Mouse (Mus musculus): ENCODE results near the gene Frmd5.
"Not testable (repeated sequence)": the region's sequence is repeated elsewhere in the genome, so short reads cannot be mapped to it uniquely, and the experiment has no call there.

The Frmd5 gene

DNA sequence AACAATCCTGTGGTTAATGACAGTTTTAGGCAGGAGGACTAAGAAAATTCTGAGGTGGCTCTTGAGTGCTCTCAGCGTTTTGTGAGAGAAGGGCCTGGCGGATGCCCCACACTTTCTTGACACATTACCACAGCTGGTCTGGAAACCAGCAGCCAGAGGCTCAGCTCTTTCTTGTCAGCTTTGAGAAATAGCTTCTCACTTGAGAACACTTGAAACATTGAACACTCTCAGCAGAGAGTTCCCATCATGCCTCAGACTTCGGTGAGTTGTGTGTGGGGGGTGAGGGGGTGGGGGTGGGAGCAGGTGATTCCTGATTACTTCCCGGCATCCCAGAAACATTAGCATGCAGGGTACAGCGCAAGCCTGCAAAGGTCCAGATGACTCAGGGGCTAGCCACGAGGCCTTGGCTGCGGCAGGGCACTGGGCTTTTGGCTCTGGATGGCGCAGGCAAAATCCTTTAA is 231.1 kb downstream of the Frmd5 start:
- no peak for DNase-seq (ENCODE audit: low spot score in 2 of 2)

GRCm38 (mm10) chr2:121574066-121574630 is 232.7 kb downstream of the Frmd5 start:
- no peak for DNase-seq (ENCODE audit: low spot score in 2 of 2)

GRCm38 (mm10) chr2:121571780-121572179 is 235.1 kb downstream of the Frmd5 start:
- peak; percentile 58 to 85 for DNase-seq (ENCODE audit: low spot score in 2 of 2)

- no peak for DNase-seq (ENCODE audit: low spot score in 2 of 2)
These were observed 235.8 kb downstream of the Frmd5 start for GRCm38 (mm10) chr2:121570999-121571655.

- DNase-seq (ENCODE audit: low spot score in 2 of 2), result no peak
These were observed 236.8 kb downstream of the Frmd5 start for GRCm38 (mm10) chr2:121570049-121570448.

- DNase-seq (ENCODE audit: low spot score in 2 of 2), result no peak
These were observed 241.0 kb downstream of the Frmd5 start for GRCm38 (mm10) chr2:121565911-121566310.

- no peak for DNase-seq (ENCODE audit: low spot score in 2 of 2)
These were observed 243.8 kb downstream of the Frmd5 start for GRCm38 (mm10) chr2:121563117-121563516.

DNA sequence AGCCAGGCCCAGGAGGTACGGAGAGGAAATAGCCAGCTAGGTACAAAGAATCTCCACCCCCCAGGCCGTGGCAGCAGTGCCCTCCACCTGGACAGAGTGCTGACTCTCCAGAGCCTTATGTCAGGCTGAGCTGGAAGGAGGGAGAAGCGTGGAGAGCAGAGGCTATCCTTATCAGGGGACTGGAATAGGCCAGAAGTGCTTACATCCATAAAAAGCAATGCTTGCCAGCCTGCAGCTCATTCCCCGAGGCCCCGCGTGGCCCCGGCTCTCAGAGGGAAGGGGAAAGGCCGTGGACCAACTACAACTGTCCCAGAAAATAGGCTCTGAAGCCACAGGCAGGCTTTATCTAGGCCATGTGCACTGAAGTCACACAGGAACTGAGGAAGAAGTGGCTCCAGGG is 255.6 kb downstream of the Frmd5 start:
- DNase-seq (ENCODE audit: low spot score in 2 of 2), result no peak

DNA sequence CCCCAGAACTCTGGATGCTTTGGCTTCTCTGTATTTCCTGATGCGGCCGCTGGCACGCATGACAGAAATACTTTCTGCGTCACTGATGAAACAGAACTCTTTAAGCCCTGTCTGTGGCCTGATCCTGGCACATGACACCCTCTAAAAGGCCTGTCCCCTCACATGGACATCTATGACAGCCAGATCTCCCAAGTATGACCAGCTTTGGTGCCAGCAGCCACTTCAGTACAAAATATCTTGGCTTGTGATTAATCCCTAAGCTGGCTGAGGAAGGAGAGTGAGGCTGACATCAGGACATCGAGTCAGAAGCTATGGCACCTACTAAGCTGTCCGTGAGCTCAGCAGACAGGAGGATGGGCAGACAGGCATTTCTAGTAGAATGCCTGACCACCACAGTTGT is 257.3 kb downstream of the Frmd5 start:
- DNase-seq (ENCODE audit: low spot score in 2 of 2), result no peak

GRCm38 (mm10) chr2:121544829-121545228 is 262.1 kb downstream of the Frmd5 start:
- no peak for DNase-seq (ENCODE audit: low spot score in 2 of 2)

DNA sequence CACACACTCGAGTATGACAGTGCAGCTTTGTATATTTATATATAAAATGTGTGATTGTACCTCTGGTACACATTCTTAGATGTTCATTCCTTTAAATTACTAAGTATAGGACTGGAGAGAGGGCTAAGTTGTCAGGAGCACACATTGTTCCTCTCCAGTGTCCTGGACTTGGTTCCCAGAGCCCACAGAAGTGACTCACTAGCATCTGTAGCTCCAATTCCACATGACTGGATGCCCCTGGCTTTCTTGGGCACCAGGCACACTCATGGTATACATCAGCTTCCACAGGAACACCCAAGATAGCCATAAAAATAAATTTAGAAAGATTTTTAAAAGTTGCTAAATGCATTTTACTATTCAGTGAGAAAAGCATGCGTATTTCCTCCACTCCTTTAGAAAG is 281.8 kb downstream of the Frmd5 start:
- DNase-seq (ENCODE audit: low spot score in 2 of 2), result no peak

DNA sequence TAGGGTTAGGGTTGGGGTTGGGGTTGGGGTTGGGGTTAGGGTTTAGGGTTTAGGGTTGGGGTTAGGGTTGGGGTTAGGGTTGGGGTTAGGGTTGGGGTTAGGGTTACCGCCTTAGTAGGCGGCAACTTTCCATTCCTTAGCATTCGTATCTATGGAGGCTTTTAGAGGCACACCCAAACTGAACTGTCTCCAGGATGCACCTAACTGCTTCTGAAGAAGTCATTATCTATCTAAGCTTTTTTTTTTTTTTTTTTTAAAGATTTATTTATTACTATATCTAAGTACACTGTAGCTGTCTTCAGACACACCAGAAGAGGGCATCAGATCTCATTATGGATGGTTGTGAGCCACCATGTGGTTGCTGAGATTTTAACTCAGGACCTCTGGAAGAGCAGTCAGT is 284.1 kb downstream of the Frmd5 start:
- DNase-seq (ENCODE audit: low spot score in 2 of 2), result not testable (repeated sequence)

DNA sequence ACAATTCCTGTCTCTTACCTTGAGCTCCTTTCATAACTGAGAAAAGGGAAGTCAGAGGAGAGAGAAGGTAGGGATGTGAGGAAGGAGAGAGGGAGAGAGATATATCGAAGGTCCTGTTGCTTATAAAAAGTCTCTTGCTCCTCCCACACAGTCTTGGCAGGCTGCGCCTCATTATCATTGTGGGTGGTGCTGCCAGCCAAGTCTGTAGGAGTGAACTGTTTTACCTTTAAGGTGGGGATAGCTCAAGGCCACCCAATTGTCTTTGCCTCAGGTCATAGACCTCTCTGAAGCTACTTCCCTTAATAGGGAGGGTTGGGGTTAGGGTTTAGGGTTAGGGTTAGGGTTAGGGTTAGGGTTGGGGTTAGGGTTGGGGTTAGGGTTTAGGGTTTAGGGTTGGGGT is 284.9 kb downstream of the Frmd5 start:
- DNase-seq (ENCODE audit: low spot score in 2 of 2), result no peak

GRCm38 (mm10) chr2:121518711-121519110 is 288.2 kb downstream of the Frmd5 start:
- DNase-seq (ENCODE audit: low spot score in 2 of 2), result not testable (repeated sequence)

DNA sequence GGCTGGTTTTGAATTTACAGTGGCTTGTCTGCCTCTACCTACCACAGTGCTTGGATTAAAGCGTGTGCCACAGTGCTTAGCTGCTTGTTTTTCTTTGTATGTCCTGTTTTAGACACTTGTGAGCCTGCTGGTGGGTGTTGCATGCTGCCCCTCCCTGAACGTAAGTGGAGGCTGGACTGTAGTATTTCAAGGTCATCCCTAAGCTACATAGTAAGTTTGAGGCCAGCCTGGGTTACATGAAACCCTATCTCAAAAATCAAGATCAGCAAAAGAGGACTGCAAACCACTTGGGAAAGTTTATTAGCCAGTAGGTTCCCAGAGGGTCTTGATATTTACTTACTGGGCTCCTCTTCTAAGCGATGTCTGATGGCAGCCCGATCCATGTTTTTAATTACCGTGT is 288.8 kb downstream of the Frmd5 start:
- DNase-seq (ENCODE audit: low spot score in 2 of 2), result no peak

GRCm38 (mm10) chr2:121514211-121514610 is 292.7 kb downstream of the Frmd5 start:
- no peak for DNase-seq (ENCODE audit: low spot score in 2 of 2)

- DNase-seq (ENCODE audit: low spot score in 2 of 2), result not testable (repeated sequence)
These were observed 293.7 kb downstream of the Frmd5 start for GRCm38 (mm10) chr2:121512991-121513765.

- no peak for DNase-seq (ENCODE audit: low spot score in 2 of 2)
These were observed 295.5 kb downstream of the Frmd5 start for GRCm38 (mm10) chr2:121511401-121511800.

GRCm38 (mm10) chr2:121509584-121509983 is 297.3 kb downstream of the Frmd5 start:
- peak in 1 of 2 experiments; percentile 47 for DNase-seq (ENCODE audit: low spot score in 2 of 2)

DNA sequence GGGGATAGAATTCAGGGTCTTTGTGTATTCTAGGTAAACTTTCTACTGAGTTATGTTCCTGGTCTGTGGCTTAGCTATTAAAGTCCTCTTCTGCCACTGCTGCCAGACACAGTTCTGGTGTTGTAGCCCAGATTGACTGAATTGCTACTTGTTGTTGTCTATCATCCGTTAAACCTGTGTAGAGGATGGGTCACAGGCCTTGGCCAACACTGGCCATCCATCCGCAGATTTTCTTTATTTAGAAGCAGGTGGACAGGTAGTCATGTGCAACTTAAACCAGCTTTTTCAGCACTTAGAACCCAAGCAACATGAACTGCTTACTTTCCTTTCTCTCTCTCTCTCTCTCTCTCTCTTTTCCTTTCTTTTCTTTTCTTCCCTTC is 298.9 kb downstream of the Frmd5 start:
- no peak for DNase-seq (ENCODE audit: low spot score in 2 of 2)

- no peak for DNase-seq (ENCODE audit: low spot score in 2 of 2)
These were observed 299.5 kb downstream of the Frmd5 start for GRCm38 (mm10) chr2:121507173-121507950.

Measured in frontal cortex, postnatal 14 days (tissue).